Mouse (Mus musculus) CH12.LX (cell line): Measurements from ENCODE around the gene Aaed1.

ENCODE experiments used
- CTCF ChIP-seq, 2 experiments: IDR thresholded peaks in 1 of 2; conservative IDR thresholded peaks in 1 of 2; 2 replicates each; pipeline ENCODE4 v1.5.1; 2011 to 2012; ENCODE audit warnings: low read depth in 2 of 2, low read length in 2 of 2, improper control_type of control experiment in 1 of 2, inconsistent platforms in 1 of 2, mild to moderate bottlenecking in 1 of 2, moderate library complexity in 1 of 2
- E2F4 ChIP-seq: IDR thresholded peaks from 2 replicates; pipeline ENCODE4 v1.6.1; 2011; ENCODE audit warnings: low read depth, low read length, improper control_type of control experiment; ENCODE audit not compliant: insufficient replicate concordance
- ELF1 ChIP-seq: IDR thresholded peaks from 2 replicates; pipeline ENCODE4 v1.6.1; 2014; ENCODE audit warnings: low read depth, mild to moderate bottlenecking, inconsistent platforms, low read length, improper control_type of control experiment
- POLR2A ChIP-seq: IDR thresholded peaks from 2 replicates; pipeline ENCODE4 v1.6.1; 2011; ENCODE audit warnings: low read depth, mild to moderate bottlenecking, improper control_type of control experiment, low read length
- SMC3 ChIP-seq: IDR thresholded peaks from 2 replicates; pipeline ENCODE4 v1.6.1; 2011; ENCODE audit warnings: low read depth, low read length, improper control_type of control experiment

GRCm38 (mm10) chr13:64259903-64260302, 52.6 kb downstream of the Aaed1 start:
- TF ChIP-seq POLR2A, result no peak
- no peak for TF ChIP-seq CTCF (conservative IDR thresholded peaks at IDR 0.05 in 1 of 2, IDR thresholded peaks at IDR 0.05 in 1 of 2; ENCODE audit: low read depth in 2 of 2, low read length in 2 of 2)
- TF ChIP-seq E2F4, result no peak
- TF ChIP-seq ELF1, result no peak
- TF ChIP-seq SMC3, result no peak
